In the genomic region with DNA sequence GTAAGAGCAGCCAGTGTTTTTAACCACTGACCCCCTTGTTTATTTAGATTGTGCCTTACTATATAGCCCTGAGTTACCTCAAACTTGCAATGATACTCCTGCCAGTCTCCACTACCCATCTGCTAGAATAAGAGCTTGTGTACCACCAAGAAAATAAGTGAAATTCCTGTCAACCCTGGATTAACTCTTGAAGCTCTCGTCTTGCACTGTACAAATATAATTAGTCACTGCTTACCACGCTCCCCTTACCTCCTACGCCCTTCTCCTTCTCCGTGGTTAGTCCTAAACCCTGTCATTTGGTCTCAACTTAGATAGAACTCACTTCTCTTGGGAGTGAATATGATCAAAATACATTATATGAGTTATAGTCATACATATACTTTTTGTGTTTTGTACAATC, we compare ENCODE assay signal across 11 mouse cellular contexts. TPM values are rescaled to one million over a fixed set of nuclear protein-coding genes. Genes with fewer than 3 reads are reported as not detected.
DNase-seq lines count a peak whose midpoint lies in the region; ATAC-seq and TF ChIP-seq lines count a peak whose summit lies in the region.
"Had no signal": no experiment of that assay in that cellular context is flagged by ENCODE, and none has a peak within 500 bp of the region (broad histone marks: within the 10 kb centered on the region; RNA-seq: fewer than 3 reads in every experiment).

No protein-coding gene starts in this region.

- no peak overlapping the region; the same call in 1 of the 2 replicates for H3K27ac ChIP-seq in lung, embryonic 16.5 days (ENCODE audit: low read length)
- H3K27ac ChIP-seq in forebrain, embryonic 13.5 days, result no peak overlapping the region
- no peak overlapping the region for H3K27ac ChIP-seq in limb, embryonic 14.5 days (replicated peaks; ENCODE audit: low read depth, low read length)
- peak overlapping the region; percentile 12; the same call in 1 of the 2 replicates for H3K27ac ChIP-seq in stomach, embryonic 16.5 days (ENCODE audit: low read length)
- H3K27ac ChIP-seq: heart, embryonic 15.5 days; liver, embryonic 14.5 days had no signal

- 44% methylated on average over 4 of the region's 4 CpGs for WGBS in lung, embryonic 16.5 days
- 88% methylated on average over 4 of the region's 4 CpGs for WGBS in forebrain, embryonic 13.5 days
- WGBS in limb, embryonic 14.5 days, result 82% methylated on average over 4 of the region's 4 CpGs
- WGBS in stomach, embryonic 16.5 days, result 65% methylated on average over 4 of the region's 4 CpGs

- no peak for DNase-seq in lung, postnatal 4 days
- no peak for DNase-seq in limb, embryonic 14.5 days (ENCODE audit: low spot score)
- DNase-seq in spleen, adult 18-20 months, result no peak
- no peak for DNase-seq in heart, adult 18-20 months
- DNase-seq: cerebellum, postnatal 25 days; kidney, adult 9 months had no signal

- no peaks in the 10 kb centered on the region for H3K27me3 ChIP-seq in lung, embryonic 16.5 days (ENCODE audit: control insufficient read depth, insufficient read depth, low read depth, low read length)
- H3K27me3 ChIP-seq in forebrain, embryonic 13.5 days, result no peaks in the 10 kb centered on the region
- no peaks in the 10 kb centered on the region for H3K27me3 ChIP-seq in limb, embryonic 14.5 days (ENCODE audit: control insufficient read depth, insufficient read depth, low read length)
- no peaks in the 10 kb centered on the region for H3K27me3 ChIP-seq in stomach, embryonic 16.5 days (ENCODE audit: control insufficient read depth, insufficient read depth, low read length)
- H3K27me3 ChIP-seq: heart, embryonic 15.5 days had no signal

- no peak for TF ChIP-seq POLR2A in limb, embryonic 14.5 days (IDR thresholded peaks at IDR 0.05; ENCODE audit: borderline replicate concordance, extremely low read depth, insufficient read depth, insufficient read length)

- H3K36me3 ChIP-seq in lung, embryonic 16.5 days (ENCODE audit: control insufficient read depth, insufficient read depth, low read length), result peaks cover 9% of the 10 kb centered on the region; the same call in 1 of the 2 replicates
- peaks cover 47% of the 10 kb centered on the region for H3K36me3 ChIP-seq in forebrain, embryonic 13.5 days (ENCODE audit: poor library complexity, severe bottlenecking)
- H3K36me3 ChIP-seq in limb, embryonic 14.5 days (ENCODE audit: control insufficient read depth, insufficient read depth, low read length), result peaks cover 41% of the 10 kb centered on the region
- 0 out of 2 replicates have a peak, but pooled peaks cover 3% of the 10 kb centered on the region for H3K36me3 ChIP-seq in stomach, embryonic 16.5 days (ENCODE audit: control insufficient read depth, insufficient read depth, low read length)

- peak overlapping the region; percentile 58 for H3K4me3 ChIP-seq in lung, embryonic 16.5 days (ENCODE audit: low read length)
- peak overlapping the region; percentile 89; the same call in 1 of the 2 replicates for H3K4me3 ChIP-seq in forebrain, embryonic 13.5 days
- H3K4me3 ChIP-seq in limb, embryonic 14.5 days (replicated peaks; ENCODE audit: low read length), result peak overlapping the region; percentile 91; the same call in 1 of the 2 replicates
- H3K4me3 ChIP-seq in stomach, embryonic 16.5 days (replicated peaks; ENCODE audit: low read length), result no peak overlapping the region

- H3K4me2 ChIP-seq in lung, embryonic 16.5 days (ENCODE audit: low read depth, low read length), result peak overlapping the region; percentile 80
- H3K4me2 ChIP-seq in forebrain, embryonic 13.5 days, result peak overlapping the region; percentile 93
- peak overlapping the region; percentile 78; the same call in 1 of the 2 replicates for H3K4me2 ChIP-seq in limb, embryonic 14.5 days (replicated peaks; ENCODE audit: low read depth, low read length, severe bottlenecking)
- H3K4me2 ChIP-seq in stomach, embryonic 16.5 days (ENCODE audit: low read depth, low read length), result peak overlapping the region; percentile 80

- H3K4me1 ChIP-seq in lung, embryonic 16.5 days (replicated peaks; ENCODE audit: control insufficient read depth, insufficient read depth, low read length), result peaks cover 39% of the 10 kb centered on the region
- peaks cover 58% of the 10 kb centered on the region for H3K4me1 ChIP-seq in forebrain, embryonic 13.5 days
- peaks cover 22% of the 10 kb centered on the region for H3K4me1 ChIP-seq in limb, embryonic 14.5 days (ENCODE audit: control insufficient read depth, insufficient read depth, low read length)
- H3K4me1 ChIP-seq in stomach, embryonic 16.5 days (ENCODE audit: control insufficient read depth, insufficient read depth, low read length), result peaks cover 16% of the 10 kb centered on the region

- H3K9ac ChIP-seq in lung, embryonic 16.5 days (ENCODE audit: low read length), result no peak overlapping the region
- H3K9ac ChIP-seq in forebrain, embryonic 13.5 days, result peak overlapping the region; percentile 74; the same call in 1 of the 2 replicates
- H3K9ac ChIP-seq in limb, embryonic 14.5 days (ENCODE audit: low read depth, low read length, severe bottlenecking), result no peak overlapping the region
- H3K9ac ChIP-seq in stomach, embryonic 16.5 days (ENCODE audit: low read length), result no peak overlapping the region
- H3K9ac ChIP-seq: heart, embryonic 15.5 days had no signal

- ATAC-seq in lung, embryonic 16.5 days (ENCODE audit: low read depth), result no peak
- ATAC-seq in forebrain, embryonic 13.5 days, result no peak
- no peak for ATAC-seq in limb, embryonic 14.5 days (ENCODE audit: low FRiP score, low read depth)
- ATAC-seq in stomach, embryonic 16.5 days (ENCODE audit: insufficient read depth, low FRiP score), result no peak

- no peaks in the 10 kb centered on the region for H3K9me3 ChIP-seq in lung, embryonic 16.5 days (ENCODE audit: control insufficient read depth, low read length)
- no peaks in the 10 kb centered on the region for H3K9me3 ChIP-seq in forebrain, embryonic 13.5 days (replicated peaks)
- H3K9me3 ChIP-seq in limb, embryonic 14.5 days (ENCODE audit: control insufficient read depth, low read length), result no peaks in the 10 kb centered on the region
- H3K9me3 ChIP-seq in stomach, embryonic 16.5 days (replicated peaks; ENCODE audit: control insufficient read depth, low read length), result no peaks in the 10 kb centered on the region
- H3K9me3 ChIP-seq: heart, embryonic 15.5 days had no signal

RNA-seq across cellular contexts. Expression of a gene that starts 2.5 kb away (rescaled TPM):
- 113 and 120 TPM in 2 replicates for polyA plus RNA-seq in lung, embryonic 16.5 days (2015; fragmentation: Nextera tagmentation; extraction: Ambion mirVana)
- polyA plus RNA-seq in forebrain, embryonic 13.5 days (2015; fragmentation: Nextera tagmentation; extraction: Ambion mirVana), result 158 TPM in 2 replicates
- 43.1 and 43.5 TPM in 2 replicates for polyA plus RNA-seq in limb, embryonic 14.5 days (2012; rRNA removed)
- 92.4 and 95.5 TPM in 2 replicates for polyA plus RNA-seq in limb, embryonic 14.5 days (2014; fragmentation: Nextera tagmentation; extraction: Ambion mirVana)
- 86.8 and 88.6 TPM in 2 replicates for polyA plus RNA-seq in stomach, embryonic 16.5 days (2015; fragmentation: Nextera tagmentation; extraction: Ambion mirVana)
- total RNA-seq in heart, adult 18-20 months (2021), result 10 to 100 TPM; 23.9 to 24.7 TPM

RNA-seq across cellular contexts. Expression of a gene that starts 26.2 kb away (rescaled TPM):
- 21.4 and 24.0 TPM in 2 replicates for polyA plus RNA-seq in lung, embryonic 16.5 days (2015; fragmentation: Nextera tagmentation; extraction: Ambion mirVana)
- polyA plus RNA-seq in forebrain, embryonic 13.5 days (2015; fragmentation: Nextera tagmentation; extraction: Ambion mirVana), result 30.1 and 35.2 TPM in 2 replicates
- 12.0 and 17.4 TPM in 2 replicates for polyA plus RNA-seq in limb, embryonic 14.5 days (2012; rRNA removed)
- polyA plus RNA-seq in limb, embryonic 14.5 days (2014; fragmentation: Nextera tagmentation; extraction: Ambion mirVana), result 24.1 and 25.5 TPM in 2 replicates
- 18.6 and 18.8 TPM in 2 replicates for polyA plus RNA-seq in stomach, embryonic 16.5 days (2015; fragmentation: Nextera tagmentation; extraction: Ambion mirVana)
- total RNA-seq in heart, adult 18-20 months (2021), result 1 to 10 TPM; 9.0 to 9.6 TPM

RNA-seq across cellular contexts. Expression of a gene that starts 58.7 kb away (rescaled TPM):
- 20.5 and 21.5 TPM in 2 replicates for polyA plus RNA-seq in lung, embryonic 16.5 days (2015; fragmentation: Nextera tagmentation; extraction: Ambion mirVana)
- 22.3 and 23.8 TPM in 2 replicates for polyA plus RNA-seq in forebrain, embryonic 13.5 days (2015; fragmentation: Nextera tagmentation; extraction: Ambion mirVana)
- 12.1 and 14.2 TPM in 2 replicates for polyA plus RNA-seq in limb, embryonic 14.5 days (2012; rRNA removed)
- 23.3 and 25.9 TPM in 2 replicates for polyA plus RNA-seq in limb, embryonic 14.5 days (2014; fragmentation: Nextera tagmentation; extraction: Ambion mirVana)
- polyA plus RNA-seq in stomach, embryonic 16.5 days (2015; fragmentation: Nextera tagmentation; extraction: Ambion mirVana), result 15.4 and 18.7 TPM in 2 replicates
- 1 to 10 TPM; 7.4 to 9.2 TPM for total RNA-seq in heart, adult 18-20 months (2021)
